Mouse (Mus musculus): ENCODE results near the gene Mpped2.

The Mpped2 gene

GRCm38 (mm10) chr2:106798824-106799223 is 105.8 kb downstream of the Mpped2 start:
- no peak for DNase-seq (ENCODE audit: low read depth, low spot score)

DNA sequence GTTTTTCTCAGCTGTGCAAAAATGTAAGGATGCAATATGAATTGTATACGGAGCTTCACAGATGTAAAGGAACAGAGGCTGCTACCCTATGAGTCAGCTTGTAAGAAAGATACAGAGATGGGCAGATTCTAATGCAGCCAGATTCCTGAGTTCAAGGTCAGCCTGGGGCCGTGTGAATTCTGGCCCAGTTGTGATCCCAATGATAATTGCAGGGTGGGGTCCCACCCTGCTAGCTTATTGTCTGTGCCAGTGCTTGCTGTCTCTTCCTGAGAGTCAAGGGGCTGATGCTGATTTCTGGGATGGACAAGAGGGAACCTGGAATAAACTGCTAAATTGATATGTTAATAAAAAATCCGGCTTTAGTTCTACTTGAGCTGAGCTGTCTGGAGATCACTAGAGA is 122.8 kb downstream of the Mpped2 start:
- DNase-seq (ENCODE audit: low read depth, low spot score) = no peak

GRCm38 (mm10) chr2:106821292-106821691 is 128.2 kb downstream of the Mpped2 start:
- DNase-seq (ENCODE audit: low read depth, low spot score) = no peak

DNA sequence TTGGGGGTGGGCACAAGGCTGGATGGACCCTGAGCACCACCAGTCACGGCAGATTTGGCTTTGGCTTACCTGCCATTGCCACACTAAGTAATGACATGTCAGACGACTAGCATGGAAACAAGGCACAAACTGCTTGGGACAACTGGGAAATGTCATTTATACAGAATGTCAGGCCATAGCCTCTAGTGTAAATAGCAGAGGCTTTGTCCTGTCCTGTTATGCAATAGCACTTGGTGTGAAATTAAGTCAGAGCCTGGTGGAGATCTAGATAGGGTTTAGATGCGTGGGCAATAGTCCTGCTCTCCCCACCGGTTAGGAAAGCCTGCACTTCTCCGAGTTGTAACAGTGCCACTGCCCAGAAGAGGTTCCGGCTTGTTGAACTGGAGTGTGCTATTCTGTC is 128.8 kb downstream of the Mpped2 start:
- DNase-seq (ENCODE audit: low read depth, low spot score) = no peak

DNA sequence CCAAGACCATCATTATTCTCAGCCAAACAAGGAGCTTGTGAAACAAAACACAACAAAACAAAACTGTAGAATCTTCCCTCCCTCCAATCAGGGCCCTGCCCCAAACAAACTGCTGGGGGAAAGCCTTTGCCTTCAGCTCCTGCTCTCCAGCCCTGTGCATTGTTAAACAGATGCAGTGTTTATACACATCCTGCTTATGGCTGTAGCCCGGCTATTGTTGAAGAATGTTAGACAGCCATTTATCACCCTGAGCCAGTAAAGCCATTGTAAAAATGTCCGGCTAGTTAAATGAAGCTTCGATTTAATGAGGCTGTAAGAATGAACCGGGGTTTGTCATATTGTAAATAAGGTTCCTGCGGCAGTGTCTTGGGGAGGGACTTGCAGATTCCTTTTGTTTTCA is 129.5 kb downstream of the Mpped2 start:
- no peak for DNase-seq (ENCODE audit: low read depth, low spot score)

GRCm38 (mm10) chr2:106825461-106825860 is 132.4 kb downstream of the Mpped2 start:
- DNase-seq (ENCODE audit: low read depth, low spot score) = no peak

- DNase-seq (ENCODE audit: low read depth, low spot score) = no peak
Measured at GRCm38 (mm10) chr2:106826023-106826422, 133.0 kb downstream of the Mpped2 start.

DNA sequence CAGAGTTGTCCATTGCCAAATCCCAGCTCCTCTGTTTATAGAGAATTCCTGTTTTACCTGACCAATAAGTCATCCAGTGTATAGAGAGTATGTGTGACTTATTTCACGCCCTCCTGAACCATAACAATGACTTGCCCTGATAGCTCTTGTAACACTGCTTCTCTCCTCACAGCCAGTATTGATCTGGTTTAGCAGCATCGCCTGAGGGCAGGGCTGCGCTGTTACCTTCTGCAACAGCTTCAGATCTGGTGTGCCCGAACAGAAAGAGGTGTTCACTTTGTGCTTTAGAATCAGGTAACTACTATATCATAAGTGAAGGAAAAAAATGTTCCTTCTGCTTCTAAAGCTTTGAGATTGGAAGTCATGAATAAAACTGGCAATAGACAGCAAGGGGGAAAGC is 133.7 kb downstream of the Mpped2 start:
- no peak for DNase-seq (ENCODE audit: low read depth, low spot score)

DNA sequence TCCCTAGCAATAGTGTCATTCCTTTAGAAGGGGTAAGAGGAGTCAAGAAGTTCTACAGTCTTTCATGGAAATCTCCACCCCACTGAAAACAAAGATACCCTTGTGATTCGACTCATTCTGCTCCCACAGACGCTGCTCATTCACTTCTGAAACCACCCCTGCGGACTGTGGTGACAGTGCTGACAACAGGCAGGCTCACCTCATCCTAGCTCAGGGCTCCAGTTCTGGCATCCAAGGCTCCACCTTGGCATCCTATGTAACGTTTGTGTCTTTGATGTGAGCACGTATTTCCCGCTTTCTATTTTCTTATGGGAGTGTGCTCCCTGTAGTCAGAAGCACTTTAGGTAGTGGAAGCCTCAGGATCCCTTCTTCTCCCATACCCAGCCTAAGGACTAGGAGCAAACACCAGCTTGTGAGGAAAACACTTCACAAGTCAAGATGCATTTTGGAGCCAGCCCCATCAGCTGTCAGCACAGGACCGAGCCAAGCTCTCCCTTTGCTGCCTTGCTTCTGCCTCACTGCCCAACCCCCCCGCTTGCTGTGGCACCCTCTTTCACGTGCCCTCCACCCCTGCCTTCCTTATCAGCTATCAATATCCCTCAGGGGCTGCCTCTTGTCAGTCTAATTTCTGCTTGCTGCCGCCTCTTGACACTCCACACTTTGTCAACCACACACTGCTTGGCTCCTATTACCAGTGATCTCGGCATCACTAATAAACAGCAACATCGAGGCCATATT is 135.7 kb downstream of the Mpped2 start:
- no peak for DNase-seq (ENCODE audit: low read depth, low spot score)

- DNase-seq (ENCODE audit: low read depth, low spot score) = no peak
Measured at GRCm38 (mm10) chr2:106829420-106829819, 136.4 kb downstream of the Mpped2 start.

GRCm38 (mm10) chr2:106832577-106832976 is 139.5 kb downstream of the Mpped2 start:
- no peak for DNase-seq (ENCODE audit: low read depth, low spot score)

GRCm38 (mm10) chr2:106833212-106833611 is 140.1 kb downstream of the Mpped2 start:
- DNase-seq (ENCODE audit: low read depth, low spot score) = no peak

DNA sequence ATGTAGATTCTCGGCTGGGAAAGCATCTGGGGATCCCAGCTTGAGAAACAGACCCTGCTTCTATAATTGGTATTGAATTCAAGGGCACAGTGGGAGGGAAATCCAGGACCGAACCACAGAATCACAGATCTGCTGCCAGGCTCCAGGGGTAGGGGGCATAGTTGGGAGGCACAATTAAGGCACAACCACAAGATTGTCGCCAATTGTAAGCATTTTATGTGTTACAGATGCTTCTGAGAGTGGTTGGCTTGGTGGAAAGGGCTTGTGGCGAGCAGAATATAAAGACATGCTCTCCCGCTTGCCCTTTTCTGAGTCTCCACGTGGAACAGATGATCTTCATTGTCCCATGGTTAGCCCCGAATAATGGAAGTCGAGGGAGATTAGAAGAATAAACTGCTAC is 142.3 kb downstream of the Mpped2 start:
- DNase-seq (ENCODE audit: low read depth, low spot score) = no peak

- no peak for DNase-seq (ENCODE audit: low read depth, low spot score)
Measured at GRCm38 (mm10) chr2:106837241-106837640, 144.2 kb downstream of the Mpped2 start.

DNA sequence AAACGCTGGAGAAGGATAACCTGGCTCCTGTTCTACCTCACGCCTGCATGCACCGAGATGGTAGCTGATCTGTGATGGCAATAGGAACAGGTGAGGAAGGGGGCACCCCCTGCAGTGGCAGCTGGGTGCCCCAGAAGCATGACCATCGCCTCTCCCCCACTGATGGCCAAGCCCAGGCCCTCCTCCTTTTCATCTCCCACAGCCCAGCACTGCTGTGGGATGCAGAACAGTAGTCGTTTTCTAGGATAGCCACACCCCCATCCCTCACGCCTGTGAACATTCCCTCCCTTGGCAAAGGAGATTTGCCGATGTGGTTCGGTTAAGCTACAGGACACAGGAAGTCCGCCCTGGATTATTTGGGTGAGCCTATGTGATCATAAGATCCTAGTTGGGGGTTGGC is 151.1 kb downstream of the Mpped2 start:
- no peak for DNase-seq (ENCODE audit: low read depth, low spot score)

DNA sequence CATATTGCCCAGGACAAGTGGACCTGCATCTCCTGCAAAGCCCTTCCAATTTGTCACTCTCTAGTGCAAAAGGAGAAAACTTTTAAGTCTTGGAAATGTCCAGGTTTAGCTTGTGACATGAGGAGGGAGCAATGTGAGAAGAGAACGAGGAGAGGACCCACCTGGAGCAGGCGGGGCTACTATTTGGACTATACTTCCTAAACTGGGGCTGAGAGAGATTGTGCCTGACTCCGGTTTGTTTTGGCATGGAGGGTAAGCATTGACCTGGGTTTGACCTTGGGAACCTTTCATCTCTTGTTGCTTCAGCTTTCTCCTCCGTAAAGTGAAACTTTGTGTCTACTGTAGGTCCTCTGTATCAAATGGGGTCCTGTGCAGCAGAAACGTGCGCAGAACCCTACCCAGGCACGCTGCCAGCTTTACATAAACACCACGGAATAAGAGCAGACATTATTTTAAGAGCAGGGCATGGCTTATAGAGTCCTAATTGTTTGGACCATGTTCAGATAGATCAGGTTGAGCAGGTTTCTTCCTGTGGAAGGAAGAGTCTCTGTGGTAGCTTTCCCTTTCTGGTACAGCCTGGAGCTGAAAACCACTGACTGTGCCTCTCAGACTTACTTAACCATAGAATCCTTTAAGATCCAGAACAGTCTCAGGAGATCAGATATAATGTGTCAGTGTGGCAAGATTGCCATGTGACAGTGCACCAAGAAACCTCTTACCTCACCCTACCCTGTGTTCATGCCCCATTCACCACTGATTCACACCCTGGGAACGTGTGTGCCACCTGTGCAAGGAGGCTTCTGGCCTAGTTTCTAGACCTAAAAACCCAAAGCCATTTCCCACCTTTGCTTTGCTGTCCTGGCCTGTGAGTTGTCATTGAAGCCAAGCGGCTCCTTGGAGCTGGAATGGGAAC is 152.0 kb downstream of the Mpped2 start:
- DNase-seq (ENCODE audit: low read depth, low spot score) = no peak

DNA sequence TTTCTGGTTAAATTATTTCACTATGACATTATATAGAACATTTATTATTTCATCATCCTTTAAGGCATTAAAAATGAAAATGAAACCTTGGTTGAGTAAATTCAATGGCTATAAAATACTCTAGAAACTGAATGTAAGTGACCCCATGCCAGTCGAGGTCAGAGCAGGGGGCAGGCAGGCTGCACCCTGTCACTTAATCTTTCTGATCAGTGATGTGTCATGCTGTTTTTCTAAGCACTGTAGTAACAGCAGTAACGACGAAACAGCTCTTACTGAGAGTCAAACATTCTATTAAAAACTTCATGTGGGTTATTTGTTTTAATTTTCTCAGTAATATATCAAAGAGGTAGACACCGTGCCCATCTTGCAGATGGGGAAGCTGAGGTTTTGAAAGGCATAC is 153.4 kb downstream of the Mpped2 start:
- DNase-seq (ENCODE audit: low read depth, low spot score) = no peak

DNA sequence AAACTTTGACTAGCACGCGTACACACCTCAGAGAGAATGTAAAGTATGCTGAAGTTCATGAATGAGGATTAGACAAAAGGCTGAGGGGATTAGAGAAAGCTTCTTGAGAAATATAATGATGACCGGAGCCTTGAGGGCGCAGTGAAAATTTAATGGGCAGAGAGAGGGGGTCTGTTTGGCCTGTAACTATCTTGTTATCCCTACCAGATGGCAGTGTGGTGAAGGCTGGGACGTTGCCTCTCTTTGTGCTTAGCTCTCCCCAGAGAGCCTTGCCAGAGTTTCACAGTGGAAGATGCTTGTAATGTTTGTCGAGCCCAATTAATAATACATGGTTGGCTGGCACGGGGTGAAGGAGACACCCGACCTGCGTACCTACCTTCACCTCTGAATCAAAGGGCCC is 156.3 kb downstream of the Mpped2 start:
- DNase-seq (ENCODE audit: low read depth, low spot score) = no peak

- DNase-seq (ENCODE audit: low read depth, low spot score) = no peak
Measured at GRCm38 (mm10) chr2:106851515-106851914, 158.4 kb downstream of the Mpped2 start.

- DNase-seq (ENCODE audit: low read depth, low spot score) = no peak
Measured at GRCm38 (mm10) chr2:106854213-106854612, 161.1 kb downstream of the Mpped2 start.

DNA sequence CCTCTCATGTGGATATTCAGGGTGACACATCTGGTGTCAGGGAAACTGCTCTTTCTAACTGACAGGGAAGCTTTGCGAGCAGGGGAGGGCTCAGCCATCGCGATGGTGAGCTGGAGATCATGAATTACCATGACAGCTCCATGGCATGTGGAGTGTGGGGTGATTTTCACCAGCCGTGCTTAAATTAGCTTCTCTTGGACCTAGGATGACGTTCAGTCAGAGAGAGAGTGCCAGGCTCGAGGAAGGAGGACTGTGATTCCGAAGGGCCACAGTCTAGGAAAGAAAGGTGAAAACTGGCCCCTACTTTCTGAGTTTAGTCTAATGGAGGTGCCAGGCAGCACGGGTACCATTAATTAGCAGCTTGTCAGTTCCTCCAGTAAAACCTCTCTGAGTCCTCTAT is 161.7 kb downstream of the Mpped2 start:
- DNase-seq (ENCODE audit: low read depth, low spot score) = no peak

DNA sequence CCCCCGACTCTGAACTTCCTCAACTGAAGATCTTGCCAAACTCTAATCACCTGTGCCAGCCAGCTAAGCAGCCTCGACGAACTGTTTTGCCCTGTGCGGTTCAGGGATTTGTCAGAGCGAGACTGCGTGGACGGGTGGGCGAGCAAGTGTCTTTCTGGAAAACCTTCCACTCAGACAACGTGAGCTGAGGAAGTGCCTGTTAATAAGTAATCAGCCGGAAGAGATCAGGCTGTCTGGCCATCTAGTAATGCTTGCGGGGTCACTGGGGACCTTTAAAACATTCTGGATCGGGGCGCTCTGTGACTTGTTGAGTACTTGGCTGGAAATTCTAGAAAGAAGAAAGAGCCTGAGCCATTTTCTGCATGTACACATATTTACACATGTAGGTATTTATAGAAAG is 162.1 kb downstream of the Mpped2 start:
- DNase-seq (ENCODE audit: low read depth, low spot score) = no peak

All from A20 (cell line).